Mouse (Mus musculus) gastrocnemius, postnatal 25 days (tissue): ENCODE measurements around the gene Plxna1. TPM values are rescaled to one million over a fixed set of nuclear protein-coding genes. Genes with fewer than 3 reads are reported as not detected.
A peak's percentile ranks its signal among the peaks of the same experiment; 100 is the strongest.

Experiments
- DNase-seq: peaks from one replicate; pipeline ENCODE4 v3.0.0; 2022
- total RNA-seq, 2 experiments: library from RNA; stranded (reverse); gene quantifications; 1 replicate in 1 of 2; 2 replicates in 1 of 2; pipeline ENCODE4 v1.2.3; 2021

Plxna1 gene
- total RNA-seq, 2 experiments from 2014 or later, result 16.8 to 19.1 TPM

GRCm38 (mm10) chr6:89361418-89362280 is 771 bp downstream of the Plxna1 start:
- DNase-seq, result peak; percentile 44

GRCm38 (mm10) chr6:89360709-89361417 is 1.6 kb downstream of the Plxna1 start:
- DNase-seq, result no peak

GRCm38 (mm10) chr6:89359771-89360708 is 2.4 kb downstream of the Plxna1 start:
- peak; percentile 51 for DNase-seq

GRCm38 (mm10) chr6:89359192-89359591 is 3.2 kb downstream of the Plxna1 start:
- DNase-seq, result no peak

DNA sequence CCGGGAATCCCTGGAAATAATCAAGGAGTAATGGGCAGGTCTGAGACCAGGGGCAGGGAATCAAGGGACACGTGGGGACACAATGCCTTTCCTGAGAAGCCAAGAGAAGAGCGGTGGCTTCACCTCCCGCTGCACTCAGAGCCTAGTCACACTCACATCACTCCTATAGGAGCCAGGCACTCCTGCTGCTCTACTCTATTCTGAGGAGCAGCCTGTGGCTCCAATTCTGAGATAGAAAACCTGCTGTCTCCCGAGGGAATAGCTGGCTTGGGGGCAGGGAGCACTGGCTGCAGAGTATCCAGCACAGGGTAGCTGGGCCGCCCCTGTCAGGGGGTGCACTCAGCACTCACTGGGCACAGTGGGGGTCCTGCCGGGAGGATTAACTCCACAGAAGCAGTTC is 6.8 kb downstream of the Plxna1 start:
- DNase-seq, result no peak

DNA sequence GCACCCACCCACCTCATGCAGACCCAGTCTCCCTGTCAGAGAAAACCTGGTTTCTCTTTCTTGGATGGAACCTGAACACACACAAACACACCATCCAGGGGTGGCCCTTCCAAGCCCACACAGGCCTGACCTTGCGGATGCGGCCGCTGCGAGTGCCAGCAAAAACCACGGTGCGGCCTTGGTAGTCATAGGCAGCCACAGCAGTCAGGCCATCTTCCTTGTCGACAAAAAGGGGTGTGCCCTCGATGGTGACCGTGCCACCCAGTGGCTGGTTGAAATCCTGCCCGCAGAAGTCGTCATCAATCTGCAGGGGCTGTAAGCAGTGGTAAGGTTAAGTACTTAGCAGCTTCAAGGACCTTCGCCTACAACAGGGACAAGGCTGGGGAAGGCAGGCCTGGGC is 7.7 kb downstream of the Plxna1 start:
- no peak for DNase-seq

- no peak for DNase-seq
Measured at GRCm38 (mm10) chr6:89354076-89354475, 8.3 kb downstream of the Plxna1 start.

- no peak for DNase-seq
Measured at GRCm38 (mm10) chr6:89353101-89353500, 9.3 kb downstream of the Plxna1 start.

DNA sequence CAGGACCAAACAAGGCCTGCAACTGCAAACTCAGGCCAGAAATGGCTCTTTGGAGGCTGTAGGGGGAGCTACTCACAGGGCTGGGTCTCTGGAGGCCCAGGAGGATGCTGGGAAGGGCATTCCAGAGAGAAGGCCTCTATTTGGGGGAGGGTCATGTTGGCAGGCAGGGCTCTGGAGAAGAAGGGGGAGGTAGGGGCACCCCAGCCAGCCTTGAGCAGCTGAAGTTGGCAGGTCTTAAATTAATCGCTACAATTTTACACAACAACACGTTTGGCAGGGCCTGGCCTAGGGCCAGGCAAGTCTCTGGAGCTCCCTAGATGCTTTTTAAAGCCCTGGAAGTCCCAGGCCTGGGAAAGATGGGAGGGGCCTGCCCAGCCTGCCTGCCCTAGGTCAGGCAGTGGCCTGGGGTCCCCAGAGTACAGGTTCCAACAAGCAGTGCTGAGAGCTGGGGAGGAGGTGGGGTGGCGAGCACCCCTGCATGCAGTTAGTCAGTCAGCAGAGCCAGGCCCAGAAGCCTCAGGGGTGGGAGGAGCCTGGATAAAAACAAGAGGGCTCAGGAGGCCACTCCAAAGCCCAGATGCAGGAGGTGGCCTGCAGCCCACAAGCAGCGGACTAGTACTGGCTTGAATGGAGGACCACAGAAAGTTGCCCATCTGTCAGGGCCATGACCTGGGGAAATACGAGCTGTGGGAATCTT is 10.8 kb downstream of the Plxna1 start:
- DNase-seq, result peak; percentile 68

DNA sequence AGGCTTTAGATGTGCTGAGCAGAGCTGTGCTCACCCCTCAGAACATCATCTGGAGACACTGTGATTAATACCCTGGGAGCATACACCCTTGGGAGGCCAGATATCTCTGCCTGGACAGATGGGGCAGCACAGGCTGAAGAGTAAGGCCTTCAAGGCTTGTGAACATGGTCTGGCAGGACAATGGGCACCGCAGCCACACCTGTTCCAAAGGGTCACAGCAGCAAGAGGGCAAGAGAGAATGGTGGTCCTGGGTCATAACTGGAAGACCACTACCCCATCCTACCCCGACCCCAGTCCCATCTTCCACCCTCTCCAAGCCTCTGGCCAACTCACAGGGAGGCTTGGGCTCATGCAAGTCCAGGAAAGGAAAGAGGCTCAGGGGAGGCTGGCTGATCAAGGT is 11.9 kb downstream of the Plxna1 start:
- DNase-seq, result no peak

- peak; percentile 70 for DNase-seq
Measured at GRCm38 (mm10) chr6:89350037-89350515, 12.3 kb downstream of the Plxna1 start.

GRCm38 (mm10) chr6:89348363-89348762 is 14.1 kb downstream of the Plxna1 start:
- DNase-seq, result peak; percentile 53

DNA sequence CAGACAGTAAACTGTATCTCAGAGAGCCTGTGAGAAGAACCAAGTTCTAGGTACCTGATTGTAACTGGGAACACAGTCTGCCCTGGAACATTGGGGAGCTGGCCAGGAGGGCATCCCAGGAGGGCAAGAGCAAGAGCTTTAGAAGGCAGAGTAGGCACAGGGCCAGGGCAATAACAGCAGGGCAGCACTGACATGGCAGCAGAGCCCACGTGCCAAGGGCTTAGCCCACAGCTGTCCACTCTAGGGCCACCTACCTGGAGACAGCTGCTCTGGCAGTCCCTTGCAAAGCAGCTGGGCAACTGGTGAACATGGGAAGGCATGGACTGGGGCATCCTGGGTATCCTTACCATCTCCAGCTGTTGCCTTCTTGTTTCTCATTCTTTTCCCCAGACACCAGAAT is 14.6 kb downstream of the Plxna1 start:
- DNase-seq, result peak; percentile 55

DNA sequence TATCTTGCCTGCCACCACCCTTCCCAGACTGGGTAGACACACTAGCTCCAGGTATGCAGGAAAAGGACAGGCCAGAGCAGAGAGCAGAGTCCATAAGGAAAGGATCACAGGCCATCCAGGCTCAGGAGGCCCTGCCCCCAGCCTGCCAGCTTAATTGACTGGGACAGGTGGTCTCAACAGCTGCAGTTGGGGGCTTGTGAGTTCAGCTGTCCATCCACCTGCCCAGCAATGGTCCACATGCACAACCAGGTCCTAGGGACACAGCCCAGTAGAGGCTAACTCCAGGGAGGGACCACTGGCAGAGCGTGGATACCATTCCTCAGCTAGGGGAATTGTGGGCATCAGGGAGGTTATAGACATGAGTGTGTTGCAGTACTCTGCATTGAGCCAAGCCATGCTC is 16.6 kb downstream of the Plxna1 start:
- DNase-seq, result no peak

GRCm38 (mm10) chr6:89345486-89345785 is 17.0 kb downstream of the Plxna1 start:
- DNase-seq, result no peak

- DNase-seq, result peak; percentile 87
Measured at GRCm38 (mm10) chr6:89344613-89345485, 17.6 kb downstream of the Plxna1 start.

DNA sequence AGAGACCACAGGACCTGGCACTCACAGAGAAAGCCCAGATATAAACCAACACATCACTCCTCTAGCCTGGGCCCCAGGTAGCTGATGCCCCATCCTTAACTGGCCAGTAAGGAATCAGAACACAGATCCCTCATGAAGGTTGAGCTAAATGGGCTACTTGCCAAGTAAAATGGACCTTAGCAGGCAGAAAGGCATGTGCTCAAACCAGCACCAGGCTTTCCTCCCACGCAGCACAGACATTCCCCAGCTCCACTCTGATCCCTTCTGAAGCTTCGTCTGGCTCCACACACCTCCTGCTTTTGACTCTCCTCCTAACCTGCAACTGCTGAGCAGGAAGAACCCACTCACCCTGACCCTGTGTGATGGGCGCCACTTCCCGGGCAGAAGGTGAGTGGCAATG is 20.4 kb downstream of the Plxna1 start:
- DNase-seq, result no peak

GRCm38 (mm10) chr6:89339447-89339846 is 23.0 kb downstream of the Plxna1 start:
- no peak for DNase-seq

GRCm38 (mm10) chr6:89338733-89339132 is 23.7 kb downstream of the Plxna1 start:
- DNase-seq, result no peak

- no peak for DNase-seq
Measured at GRCm38 (mm10) chr6:89337574-89337973, 24.8 kb downstream of the Plxna1 start.
